Comparison of ENCODE assay signal across 29 mouse cellular contexts in the genomic region with DNA sequence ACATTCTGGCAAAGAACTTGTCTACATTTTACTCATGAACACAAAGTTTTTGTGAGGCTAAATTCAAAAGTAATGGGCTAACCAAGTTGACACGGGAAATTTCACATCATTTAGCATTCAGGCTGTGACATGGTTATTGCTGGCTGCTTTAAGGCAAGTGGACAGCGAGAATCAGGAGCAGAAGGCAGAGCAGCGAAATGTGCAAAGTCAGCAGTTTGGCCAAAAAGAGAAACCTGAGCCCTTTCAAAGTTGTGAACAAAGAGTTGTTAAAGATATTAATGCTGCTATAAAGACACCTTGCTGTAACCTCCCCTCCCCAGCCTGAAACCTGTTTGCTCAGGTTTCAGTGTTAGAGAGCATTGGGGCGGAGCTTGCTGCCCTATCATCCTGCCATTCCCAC.
"Had no signal": no experiment of that assay in that cellular context is flagged by ENCODE, and none has a peak within 500 bp of the region (broad histone marks: within the 10 kb centered on the region; RNA-seq: fewer than 3 reads in every experiment).

No protein-coding gene starts in this region.

- H3K9me3 ChIP-seq: limb, embryonic 10.5 days; limb, embryonic 12.5 days; limb, embryonic 15.5 days; liver, embryonic 12.5 days; liver, embryonic 13.5 days; liver, embryonic 15.5 days; lung, embryonic 15.5 days; megakaryocyte, embryonic 14.5 days; midbrain, embryonic 10.5 days; midbrain, embryonic 12.5 days; midbrain, embryonic 13.5 days; midbrain, embryonic 15.5 days had no signal

- DNase-seq: left cerebral cortex, postnatal 4 days; liver; liver, embryonic 13.5 days; liver, postnatal 0 days; lung, adult 18-20 months; lung, adult 2 months; lung, embryonic 14.5 days; lung, postnatal 10 days; lung, postnatal 14 days; lung, postnatal 36 days; lung, postnatal 4 days; midbrain, embryonic 14.5 days had no signal

- H3K4me2 ChIP-seq: limb, embryonic 12.5 days; limb, embryonic 13.5 days; limb, embryonic 15.5 days; liver, embryonic 11.5 days; liver, embryonic 12.5 days; liver, embryonic 13.5 days; liver, embryonic 15.5 days; lung, embryonic 14.5 days; lung, embryonic 15.5 days; midbrain, embryonic 11.5 days; midbrain, embryonic 12.5 days; midbrain, embryonic 13.5 days; midbrain, embryonic 15.5 days had no signal

- H3K27ac ChIP-seq: limb, embryonic 10.5 days; limb, embryonic 12.5 days; limb, embryonic 13.5 days; limb, embryonic 15.5 days; liver, embryonic 12.5 days; liver, embryonic 13.5 days; liver, embryonic 14.5 days; liver, embryonic 15.5 days; lung, embryonic 15.5 days; macrophage; midbrain, embryonic 10.5 days; midbrain, embryonic 12.5 days; midbrain, embryonic 13.5 days; midbrain, embryonic 15.5 days had no signal

- H3K9ac ChIP-seq: limb, embryonic 12.5 days; limb, embryonic 13.5 days; limb, embryonic 15.5 days; liver, embryonic 12.5 days; liver, embryonic 13.5 days; liver, embryonic 14.5 days; liver, embryonic 15.5 days; liver, postnatal 0 days; lung, embryonic 14.5 days; lung, embryonic 15.5 days; midbrain, embryonic 12.5 days; midbrain, embryonic 13.5 days; midbrain, embryonic 15.5 days had no signal

- H3K27me3 ChIP-seq: limb, embryonic 12.5 days; limb, embryonic 13.5 days; limb, embryonic 15.5 days; liver, embryonic 12.5 days; liver, embryonic 13.5 days; liver, embryonic 15.5 days; lung, embryonic 15.5 days; megakaryocyte, embryonic 14.5 days; midbrain, embryonic 12.5 days; midbrain, embryonic 13.5 days; midbrain, embryonic 15.5 days had no signal

- H3K4me1 ChIP-seq: limb, embryonic 10.5 days; limb, embryonic 12.5 days; limb, embryonic 13.5 days; limb, embryonic 15.5 days; liver, embryonic 12.5 days; liver, embryonic 13.5 days; liver, embryonic 15.5 days; lung, embryonic 15.5 days; megakaryocyte, embryonic 14.5 days; midbrain, embryonic 10.5 days; midbrain, embryonic 12.5 days; midbrain, embryonic 13.5 days; midbrain, embryonic 15.5 days had no signal

- H3K4me3 ChIP-seq: limb, embryonic 10.5 days; limb, embryonic 12.5 days; limb, embryonic 13.5 days; limb, embryonic 15.5 days; liver, embryonic 12.5 days; liver, embryonic 13.5 days; liver, embryonic 15.5 days; lung, embryonic 15.5 days; megakaryocyte, embryonic 14.5 days; midbrain, embryonic 10.5 days; midbrain, embryonic 12.5 days; midbrain, embryonic 13.5 days; midbrain, embryonic 15.5 days; myocyte had no signal

- H3K36me3 ChIP-seq: limb, embryonic 10.5 days; limb, embryonic 12.5 days; limb, embryonic 13.5 days; limb, embryonic 15.5 days; liver, embryonic 12.5 days; liver, embryonic 13.5 days; liver, embryonic 15.5 days; lung, embryonic 15.5 days; midbrain, embryonic 10.5 days; midbrain, embryonic 12.5 days; midbrain, embryonic 13.5 days; midbrain, embryonic 15.5 days had no signal
